Mouse (Mus musculus) skeletal muscle tissue, postnatal 0 days (tissue): ENCODE data around the gene Wdfy3. TPM values are rescaled to one million over a fixed set of nuclear protein-coding genes. Genes with fewer than 3 reads are reported as not detected.

Experiments
- polyA plus RNA-seq: library from polyadenylated mRNA; unstranded; fragments of >200 nt; fragmentation: Nextera tagmentation; extraction: Ambion mirVana; gene quantifications from 2 replicates; pipeline ENCODE4 v1.2.1, GENCODE M21; 2015

Wdfy3 gene
- polyA plus RNA-seq: 5.4 TPM in 2 replicates

GRCm38 (mm10) chr5:102069767-102070413, at the start of gene Wdfy3:
Gene Wdfy3, minus strand, starts transcription at chr5:102069921.

